Mouse (Mus musculus) liver, embryonic 14.5 days (tissue): ENCODE results near the gene Atf5.

Experiments used
- CTCF ChIP-seq: IDR thresholded peaks from 2 replicates; pipeline ENCODE4 v1.5.1; 2016; ENCODE audit warnings: antibody characterized with exemption, low read depth, control low read depth
- EP300 ChIP-seq: IDR thresholded peaks from 2 replicates; pipeline ENCODE4 v1.6.1; 2016; ENCODE audit warnings: antibody characterized with exemption, low read depth

DNA sequence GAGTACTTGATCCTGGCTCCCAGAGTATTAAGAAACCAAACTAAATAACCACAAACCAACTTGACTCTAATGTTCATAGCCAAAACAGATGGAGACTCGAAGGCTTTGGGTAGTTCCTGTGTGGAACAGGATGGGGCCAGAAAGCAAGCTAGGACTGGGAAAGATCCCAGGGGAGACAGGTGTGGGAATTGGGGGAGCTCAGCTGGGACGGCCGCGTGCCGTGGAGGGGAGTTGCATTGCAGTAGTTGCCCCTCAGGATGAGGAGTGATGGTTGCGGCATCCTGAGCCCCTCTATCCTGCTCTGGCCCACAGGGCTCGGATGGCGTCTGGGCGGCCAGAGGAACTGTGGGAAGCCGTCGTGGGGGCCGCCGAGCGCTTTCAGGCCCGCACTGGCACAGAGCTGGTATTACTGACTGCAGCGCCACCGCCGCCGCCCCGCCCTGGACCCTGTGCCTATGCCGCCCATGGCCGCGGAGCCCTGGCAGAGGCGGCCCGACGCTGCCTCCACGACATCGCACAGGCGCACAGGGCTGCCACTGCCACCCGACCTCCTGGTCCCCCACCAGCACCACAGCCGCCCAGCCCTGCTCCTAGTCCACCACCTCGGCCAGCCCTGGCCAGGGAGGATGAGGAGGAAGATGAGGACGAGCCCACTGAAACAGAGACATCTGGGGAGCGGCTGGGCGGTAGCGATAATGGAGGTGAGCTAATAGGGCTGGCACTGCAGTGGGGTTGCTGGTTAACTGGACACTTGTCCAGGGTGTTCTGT is 36.0 kb upstream of the Atf5 start:
- TF ChIP-seq CTCF (no peak), EP300 (no peak)
